Mouse (Mus musculus): ENCODE results near the gene Dlgap4.

GRCm38 (mm10) chr2:156769274-156769673, 155.8 kb downstream of the Dlgap4 start:
- TF ChIP-seq CTCF (IDR thresholded peaks at IDR 0.05; ENCODE audit: low read depth, low read length) (no peak), TAL1 (conservative IDR thresholded peaks at IDR 0.05; ENCODE audit: low read depth, low read length) (no peak), GATA1 (IDR thresholded peaks at IDR 0.05; ENCODE audit: borderline replicate concordance, low read length) (no peak), GATA2 (IDR thresholded peaks at IDR 0.05; ENCODE audit: borderline replicate concordance, low read depth, low read length) (no peak)

Measured in G1E (cell line).